Mouse (Mus musculus) ES-Bruce4 (cell line): ENCODE measurements around the gene Cyp24a1.

Experiments used
- CTCF ChIP-seq: IDR thresholded peaks from one replicate; pipeline ENCODE4 v1.8.1; 2011; ENCODE audit warnings: low read depth, low read length
- EP300 ChIP-seq: IDR thresholded peaks from 2 replicates; pipeline ENCODE4 v1.6.1; 2011; ENCODE audit warnings: low read depth, low read length; ENCODE audit not compliant: insufficient read depth

GRCm38 (mm10) chr2:170438782-170439181, 58.2 kb downstream of the Cyp24a1 start:
- no peak for TF ChIP-seq CTCF
- TF ChIP-seq EP300, result no peak
